Mouse (Mus musculus) cerebellum, adult 2 months (tissue): ENCODE measurements around the gene Mta2. TPM values are rescaled to one million over a fixed set of nuclear protein-coding genes. Genes with fewer than 3 reads are reported as not detected.
"Not testable (repeated sequence)": the region's sequence is repeated elsewhere in the genome, so short reads cannot be mapped to it uniquely, and the experiment has no call there.

Experiments used
- DNase-seq, 2 experiments: peaks; one replicate each; pipeline ENCODE4 v3.0.0; 2021
- H3K27ac ChIP-seq: fragments of 200-500 bp; 2 replicates; pipeline ENCODE4 v1.5.1; 2012; ENCODE audit warnings: low read length, control low read depth, inconsistent platforms; ENCODE audit not compliant: insufficient read depth
- H3K27me3 ChIP-seq: fragments of 200-500 bp; 2 replicates; pipeline ENCODE4 v1.6.1; 2012; ENCODE audit warnings: inconsistent platforms, mild to moderate bottlenecking, low read length, moderate library complexity; ENCODE audit not compliant: control insufficient read depth, insufficient read depth
- H3K4me1 ChIP-seq: fragments of 200-500 bp; 2 replicates; pipeline ENCODE4 v1.6.1; 2011; ENCODE audit warnings: low read length; ENCODE audit not compliant: control insufficient read depth, insufficient read depth
- H3K4me3 ChIP-seq: fragments of 200-500 bp; replicated peaks from 2 replicates; pipeline ENCODE3; 2011; ENCODE audit warnings: mild to moderate bottlenecking, low read depth, low read length, control low read depth; ENCODE audit not compliant: insufficient read depth
- CTCF ChIP-seq: fragments of 200-500 bp; IDR thresholded peaks from 2 replicates; pipeline ENCODE4 v1.5.1; 2011; ENCODE audit warnings: low read depth, mild to moderate bottlenecking, control low read depth, low read length, moderate library complexity, borderline replicate concordance; ENCODE audit not compliant: insufficient read depth
- POLR2A ChIP-seq: fragments of 200-500 bp; IDR thresholded peaks from 2 replicates; pipeline ENCODE4 v1.6.1; 2011; ENCODE audit warnings: low read length, control low read depth, borderline replicate concordance; ENCODE audit not compliant: insufficient read depth
- WGBS: fragments of 180-500 bp; shearing (Covaris S2); methylation state at CpG from one replicate; pipeline ENCODE4 v1.1.7; 2018; 5-methylcytosine and 5-hydroxymethylcytosine counted together
- polyA plus RNA-seq: library from polyadenylated mRNA; depleted of rRNA; stranded (reverse); fragments of >200 nt; gene quantifications from 2 replicates; pipeline ENCODE4 v1.2.3, GENCODE M21; 2012; rRNA removed

Mta2 gene
- 30.9 and 33.9 TPM in 2 replicates for polyA plus RNA-seq

GRCm38 (mm10) chr19:8941515-8942217 lies at the start of gene Mta2:
TSS of gene Mta2 (plus strand) at chr19:8941875.
- H3K27me3 ChIP-seq: no peaks in the 10 kb centered on the region
- H3K4me1 ChIP-seq: peaks cover 10% of the 10 kb centered on the region
- under 1% methylated on average over 64 of the region's 64 CpGs for WGBS
- H3K4me3 ChIP-seq: peak within 1 kb of the TSS; percentile 68
- peak within 1 kb of the TSS; percentile 40 for H3K27ac ChIP-seq
- peak; percentile 97 to 98 for DNase-seq
- peak; percentile 84 for TF ChIP-seq POLR2A
- TF ChIP-seq CTCF: no peak

- WGBS: 2% methylated on average over 54 of the region's 54 CpGs
- Histone ChIP-seq H3K27me3 (no peaks in the 10 kb centered on the region), H3K27ac (peak within 1 kb of the TSS; percentile 67), H3K4me3 (peak within 1 kb of the TSS; percentile 97), H3K4me1 (peaks cover 4% of the 10 kb centered on the region; the same call in 1 of the 2 replicates)
- TF ChIP-seq CTCF (no peak), POLR2A (peak; percentile 86)
- peak; percentile 85 to 90 for DNase-seq
Measured at GRCm38 (mm10) chr19:8892829-8893766, 48.6 kb upstream of the Mta2 start, which contains the start of gene Ints5. TSS of gene Ints5 (plus strand) at chr19:8893005.

GRCm38 (mm10) chr19:8895397-8895960 lies 46.2 kb upstream of the Mta2 start:
- WGBS: 60% methylated on average over 9 of the region's 9 CpGs
- DNase-seq: no peak
- H3K27ac ChIP-seq: no peak overlapping the region

DNA sequence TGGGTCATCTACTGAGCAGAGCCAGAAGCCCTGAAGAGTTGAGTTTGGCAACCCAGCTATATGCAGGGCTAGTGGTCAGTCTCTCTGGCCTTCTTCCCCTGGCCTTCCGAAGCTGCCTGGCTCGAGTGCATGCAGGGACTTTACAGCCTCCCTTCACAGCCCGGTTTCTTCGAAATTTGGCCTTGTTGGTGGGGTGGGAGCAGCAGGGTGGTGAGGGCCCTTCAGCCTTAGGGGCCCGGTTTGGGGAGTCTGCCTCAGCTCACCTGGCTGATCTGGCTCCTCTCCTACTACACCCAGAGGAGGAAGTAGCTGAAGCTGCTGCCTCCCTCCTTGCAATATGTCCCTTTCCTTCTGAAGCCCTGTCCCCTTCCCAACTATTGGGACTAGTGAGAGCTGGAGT lies 45.4 kb upstream of the Mta2 start:
- H3K4me1 ChIP-seq, H3K27ac ChIP-seq, H3K27me3 ChIP-seq, DNase-seq, H3K4me3 ChIP-seq: not testable (repeated sequence)
- 74% methylated on average over 5 of the region's 5 CpGs for WGBS

More at GRCm38 (mm10) chr19:8895397-8895960, 46.2 kb upstream of the Mta2 start:
- H3K27me3 ChIP-seq: no peaks in the 10 kb centered on the region
- peaks cover 4% of the 10 kb centered on the region; the same call in 1 of the 2 replicates for H3K4me1 ChIP-seq
- H3K4me3 ChIP-seq: no peak overlapping the region
- TF ChIP-seq CTCF: no peak
- TF ChIP-seq POLR2A: no peak

- peak; percentile 45 to 55 for DNase-seq
- WGBS: 8% methylated on average over 21 of the region's 21 CpGs
- not testable (repeated sequence) for H3K27ac ChIP-seq, H3K4me1 ChIP-seq, H3K27me3 ChIP-seq
- H3K4me3 ChIP-seq: peak overlapping the region; percentile 97
Measured at GRCm38 (mm10) chr19:8897211-8897864, 44.3 kb upstream of the Mta2 start.

DNA sequence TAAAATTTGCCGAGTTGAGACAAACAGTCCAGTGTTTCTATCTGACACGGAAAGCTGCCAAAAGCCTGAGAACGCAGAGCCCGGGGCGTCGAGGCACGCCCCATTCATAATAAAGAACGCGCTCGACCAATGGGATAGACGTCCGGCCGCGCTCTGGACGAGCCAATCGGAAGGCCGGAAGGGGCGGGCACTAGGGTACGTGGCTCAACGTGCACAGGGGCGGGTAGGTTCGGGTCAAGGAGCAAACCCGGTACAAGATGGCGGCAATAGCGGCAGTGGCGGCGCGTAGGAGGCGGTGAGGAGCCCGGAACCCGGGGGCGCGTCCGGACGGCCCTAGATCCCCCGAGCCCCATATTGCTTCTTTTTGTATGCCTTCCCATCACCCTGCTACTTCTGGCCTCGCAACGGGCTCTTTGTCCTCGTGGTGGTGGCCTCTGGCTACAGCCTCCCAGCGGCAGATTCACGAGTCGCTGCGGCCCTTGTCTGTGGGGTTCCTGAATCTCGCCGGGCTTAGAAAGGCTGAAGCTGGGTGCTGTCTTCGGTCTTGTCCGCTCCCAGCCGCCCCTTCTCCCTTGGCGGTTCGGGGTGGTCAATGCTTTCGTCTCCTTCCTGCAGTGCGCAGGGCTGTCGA lies 43.7 kb upstream of the Mta2 start, which contains the start of gene Ganab:
Gene Ganab, plus strand, starts transcription at position 207 of the 631 bp plus-strand sequence.
- Histone ChIP-seq H3K4me1 (peaks cover 4% of the 10 kb centered on the region; the same call in 1 of the 2 replicates), H3K27ac (peak within 1 kb of the TSS; percentile 93), H3K4me3 (peak within 1 kb of the TSS; percentile 97), H3K27me3 (no peaks in the 10 kb centered on the region)
- under 1% methylated on average over 53 of the region's 53 CpGs for WGBS
- peak; percentile 13; the same call in 1 of the 2 replicates for TF ChIP-seq CTCF
- peak; percentile 79 for TF ChIP-seq POLR2A
- DNase-seq: peak; percentile 94 to 97

DNA sequence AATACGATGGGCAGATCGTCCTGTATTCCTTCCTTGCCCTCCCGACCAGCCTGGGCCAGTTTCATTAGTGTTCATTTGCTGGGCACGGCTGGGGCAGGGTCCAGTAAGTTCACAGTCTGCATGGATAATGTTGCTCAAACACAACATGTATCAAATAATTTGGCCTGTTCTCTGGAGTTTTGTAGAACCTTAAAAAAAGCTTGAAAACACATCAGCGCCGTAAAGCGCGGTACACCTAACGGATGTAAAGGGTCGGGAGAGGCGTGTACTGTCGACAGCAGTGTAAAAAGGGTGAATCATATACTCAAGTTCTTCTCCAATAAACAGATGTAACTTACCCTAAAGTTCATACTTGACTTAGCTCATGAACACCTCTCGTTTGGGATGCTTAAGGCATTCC lies 43.1 kb upstream of the Mta2 start:
- WGBS: 7% methylated on average over 13 of the region's 13 CpGs
- Histone ChIP-seq H3K27me3 (no peaks in the 10 kb centered on the region), H3K27ac (peak overlapping the region; percentile 93), H3K4me1 (peaks cover 4% of the 10 kb centered on the region; the same call in 1 of the 2 replicates), H3K4me3 (peak overlapping the region; percentile 97)
- no peak for DNase-seq
- no peak for TF ChIP-seq POLR2A
- TF ChIP-seq CTCF: no peak
